Mouse (Mus musculus): ENCODE measurements around the gene Polr1d. TPM values are rescaled to one million over a fixed set of nuclear protein-coding genes. Genes with fewer than 3 reads are reported as not detected.

The Polr1d gene
- polyA plus RNA-seq, 1 experiment from 2014 or later = 132 TPM

GRCm38 (mm10) chr5:147073805-147074204, 3.0 kb upstream of the Polr1d start:
- Histone ChIP-seq H3K36me3 (ENCODE audit: control insufficient read depth, insufficient read depth, low read length) (no peaks in the 10 kb centered on the region), H3K27ac (replicated peaks; ENCODE audit: low read depth, low read length) (no peak overlapping the region), H3K27me3 (ENCODE audit: control insufficient read depth, insufficient read depth, low read length) (no peaks in the 10 kb centered on the region), H3K4me1 (ENCODE audit: control insufficient read depth, insufficient read depth, low read length) (0 out of 2 replicates have a peak, but pooled peaks cover 3% of the 10 kb centered on the region), H3K4me2 (ENCODE audit: low read depth, severe bottlenecking) (no peak overlapping the region), H3K9ac (ENCODE audit: low read length) (no peak overlapping the region), H3K9me3 (ENCODE audit: control insufficient read depth, low read length) (no peaks in the 10 kb centered on the region), H3K4me3 (ENCODE audit: low read depth, low read length) (no peak overlapping the region)
- ATAC-seq (ENCODE audit: insufficient number of reproducible peaks, low FRiP score, low TSS enrichment, low read depth) (no peak), DNase-seq (ENCODE audit: low spot score) (no peak)
- 90% methylated on average over 6 of the region's 6 CpGs for WGBS

DNA sequence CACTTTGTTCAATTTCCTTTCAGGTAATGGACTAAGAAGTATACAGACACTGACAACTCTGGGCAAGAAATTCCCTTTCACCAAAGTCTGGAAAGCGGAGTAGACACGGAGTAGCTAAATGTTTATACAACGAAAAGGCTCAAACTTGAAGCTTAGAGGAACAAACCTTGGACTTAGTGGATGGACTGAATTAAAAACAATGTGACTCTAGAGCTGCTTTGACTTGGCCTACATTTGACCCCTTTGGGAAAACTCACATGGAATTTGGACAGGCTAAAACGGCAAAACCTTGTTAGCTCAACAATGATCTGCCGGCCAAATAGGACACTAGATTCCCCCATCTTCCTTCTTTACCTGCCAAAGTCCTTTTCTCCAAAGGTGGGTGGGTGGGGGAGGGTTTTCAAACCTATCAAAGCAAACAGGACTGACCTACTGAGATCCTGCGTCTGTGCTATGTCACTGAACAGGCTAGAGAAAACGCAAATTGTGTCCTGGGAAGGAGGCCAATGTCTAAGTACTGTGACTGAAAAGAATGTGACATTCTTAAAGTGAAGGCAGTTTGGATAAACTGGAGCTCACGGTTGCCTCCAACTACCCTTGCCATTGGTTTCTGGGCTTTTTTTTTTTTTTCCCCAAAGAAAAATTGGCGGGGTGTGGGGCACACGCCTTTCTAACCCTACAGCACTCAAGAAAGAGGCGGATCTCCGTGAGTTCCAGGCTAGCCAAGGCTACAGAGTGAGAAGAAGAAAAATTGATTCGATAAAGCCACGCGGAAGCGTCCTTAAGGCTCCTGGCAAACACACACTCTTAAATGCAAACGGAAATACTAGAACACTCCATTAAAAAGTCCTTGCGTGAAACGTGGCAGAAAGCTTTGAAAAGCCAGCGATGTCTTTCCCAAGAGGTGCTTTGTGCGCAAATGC, 1.5 kb upstream of the Polr1d start:
- ATAC-seq (ENCODE audit: insufficient number of reproducible peaks, low FRiP score, low TSS enrichment, low read depth) = no peak
- WGBS = 18% methylated on average over 21 of the region's 21 CpGs

DNA sequence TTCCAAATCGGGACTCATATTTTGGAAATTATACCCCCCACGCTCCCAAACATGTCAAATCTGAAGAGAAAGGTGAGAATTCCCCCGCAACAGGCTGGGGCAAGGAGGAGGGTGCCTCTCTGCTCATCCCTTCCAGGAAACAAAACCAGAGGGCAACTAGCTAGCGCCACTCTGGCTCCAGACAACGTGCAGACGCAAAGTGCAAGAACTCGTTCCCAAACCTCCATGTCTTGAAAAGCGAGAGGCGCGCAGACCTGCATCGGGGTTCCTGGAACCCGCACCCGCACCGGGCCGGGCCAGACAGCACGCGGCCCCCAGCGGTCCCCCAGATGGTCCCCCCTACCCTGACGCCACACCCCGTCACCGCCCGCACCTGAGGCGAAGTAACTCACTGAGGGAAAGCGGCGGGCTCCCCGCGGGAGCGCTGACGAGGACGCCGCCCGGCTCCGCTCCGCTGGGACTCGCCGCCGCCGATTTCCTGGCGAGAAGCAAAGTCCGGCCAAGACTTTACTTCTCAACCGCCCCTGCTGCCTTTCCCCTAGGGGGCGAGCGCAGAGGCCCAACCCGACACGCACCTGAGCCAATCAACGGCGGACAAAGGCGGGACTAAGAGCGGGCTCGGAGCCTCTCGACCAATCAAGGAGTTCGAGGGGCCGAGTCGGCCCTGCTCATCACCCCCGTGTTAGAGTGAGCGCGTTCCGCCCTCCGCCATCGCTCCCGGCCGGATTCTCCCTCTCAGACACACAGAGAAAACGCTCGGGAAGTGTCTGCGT, 638 bp upstream of the Polr1d start, which contains the start of gene Lnx2:
TSS of gene Lnx2 (minus strand) at position 561 of the 773 bp plus-strand sequence.
- 0 out of 2 replicates have a peak, but pooled peaks cover 3% of the 10 kb centered on the region for H3K4me1 ChIP-seq (ENCODE audit: control insufficient read depth, insufficient read depth, low read length)
- H3K4me2 ChIP-seq (ENCODE audit: low read depth, severe bottlenecking) = peak within 1 kb of the TSS; percentile 85
- peak within 1 kb of the TSS; percentile 81 for H3K4me3 ChIP-seq (ENCODE audit: low read depth, low read length)
- peak within 1 kb of the TSS; percentile 76 for H3K27ac ChIP-seq (replicated peaks; ENCODE audit: low read depth, low read length)
- no peaks in the 10 kb centered on the region for H3K36me3 ChIP-seq (ENCODE audit: control insufficient read depth, insufficient read depth, low read length)
- ATAC-seq (ENCODE audit: insufficient number of reproducible peaks, low FRiP score, low TSS enrichment, low read depth) (peak; percentile 99), DNase-seq (ENCODE audit: low spot score) (peak; percentile 98)
- H3K9ac ChIP-seq (ENCODE audit: low read length) = peak within 1 kb of the TSS; percentile 76
- H3K9me3 ChIP-seq (ENCODE audit: control insufficient read depth, low read length) = no peaks in the 10 kb centered on the region
- no peaks in the 10 kb centered on the region for H3K27me3 ChIP-seq (ENCODE audit: control insufficient read depth, insufficient read depth, low read length)
- WGBS = under 1% methylated on average over 65 of the region's 65 CpGs

More for the DNA sequence above, 1.5 kb upstream of the Polr1d start:
- Histone ChIP-seq H3K9ac (ENCODE audit: low read length) (peak overlapping the region; percentile 76), H3K4me1 (ENCODE audit: control insufficient read depth, insufficient read depth, low read length) (0 out of 2 replicates have a peak, but pooled peaks cover 3% of the 10 kb centered on the region), H3K9me3 (ENCODE audit: control insufficient read depth, low read length) (no peaks in the 10 kb centered on the region), H3K27me3 (ENCODE audit: control insufficient read depth, insufficient read depth, low read length) (no peaks in the 10 kb centered on the region), H3K4me3 (ENCODE audit: low read depth, low read length) (peak overlapping the region; percentile 81), H3K4me2 (ENCODE audit: low read depth, severe bottlenecking) (peak overlapping the region; percentile 85), H3K27ac (replicated peaks; ENCODE audit: low read depth, low read length) (no peak overlapping the region), H3K36me3 (ENCODE audit: control insufficient read depth, insufficient read depth, low read length) (no peaks in the 10 kb centered on the region)
- peak; percentile 39 for DNase-seq (ENCODE audit: low spot score)

DNA sequence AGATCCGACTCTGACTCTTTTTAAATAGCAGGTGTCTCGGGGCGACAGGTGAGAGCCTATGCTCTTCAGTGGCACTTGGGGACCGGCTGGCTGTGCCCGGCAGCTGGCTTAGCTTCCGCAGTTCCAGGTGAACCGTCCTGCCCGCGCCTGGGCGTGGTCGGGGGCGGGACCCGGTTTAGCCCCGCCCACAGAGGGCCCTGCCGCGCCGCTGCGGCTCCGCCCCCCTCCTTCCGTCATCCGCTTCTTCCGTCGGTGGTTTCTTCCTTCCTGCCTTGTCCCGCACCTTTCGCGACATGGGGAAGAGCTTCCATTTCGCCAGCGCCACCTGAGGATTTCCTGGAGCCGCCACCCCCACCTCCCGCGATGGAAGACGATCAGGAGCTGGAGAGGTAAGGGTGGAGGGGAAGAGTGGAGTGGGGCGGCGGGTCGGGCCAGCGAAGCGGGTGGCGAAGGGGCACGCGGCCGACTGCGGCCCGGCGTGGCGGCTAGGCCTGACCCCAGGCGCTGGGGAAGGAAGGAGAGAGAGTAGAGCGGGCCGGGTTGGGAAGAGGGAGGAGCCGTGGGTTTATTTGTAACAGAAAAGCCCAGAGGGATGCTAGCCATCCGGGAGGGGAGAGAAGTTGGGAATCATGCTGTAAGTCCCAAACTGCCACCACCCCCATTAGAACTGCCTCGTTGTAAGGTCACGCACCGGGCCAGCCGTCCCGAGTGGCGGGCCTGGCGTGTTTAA, 620 bp downstream of the Polr1d start:
- peak; percentile 65 for ATAC-seq (ENCODE audit: insufficient number of reproducible peaks, low FRiP score, low TSS enrichment, low read depth)
- Histone ChIP-seq H3K9me3 (ENCODE audit: control insufficient read depth, low read length) (no peaks in the 10 kb centered on the region), H3K4me2 (ENCODE audit: low read depth, severe bottlenecking) (peak overlapping the region; percentile 85), H3K27ac (replicated peaks; ENCODE audit: low read depth, low read length) (no peak overlapping the region), H3K36me3 (ENCODE audit: control insufficient read depth, insufficient read depth, low read length) (no peaks in the 10 kb centered on the region), H3K9ac (ENCODE audit: low read length) (peak overlapping the region; percentile 72), H3K27me3 (ENCODE audit: control insufficient read depth, insufficient read depth, low read length) (no peaks in the 10 kb centered on the region), H3K4me1 (ENCODE audit: control insufficient read depth, insufficient read depth, low read length) (0 out of 2 replicates have a peak, but pooled peaks cover 3% of the 10 kb centered on the region), H3K4me3 (ENCODE audit: low read depth, low read length) (peak overlapping the region; percentile 81)
- DNase-seq (ENCODE audit: low spot score) = peak; percentile 93
- under 1% methylated on average over 57 of the region's 57 CpGs for WGBS

GRCm38 (mm10) chr5:147078110-147078900, 1.5 kb downstream of the Polr1d start:
- H3K27ac ChIP-seq (replicated peaks; ENCODE audit: low read depth, low read length) = no peak overlapping the region
- no peaks in the 10 kb centered on the region for H3K27me3 ChIP-seq (ENCODE audit: control insufficient read depth, insufficient read depth, low read length)
- 0 out of 2 replicates have a peak, but pooled peaks cover 3% of the 10 kb centered on the region for H3K4me1 ChIP-seq (ENCODE audit: control insufficient read depth, insufficient read depth, low read length)
- peak overlapping the region; percentile 72 for H3K9ac ChIP-seq (ENCODE audit: low read length)
- no peak for ATAC-seq (ENCODE audit: insufficient number of reproducible peaks, low FRiP score, low TSS enrichment, low read depth)
- peak overlapping the region; percentile 85 for H3K4me2 ChIP-seq (ENCODE audit: low read depth, severe bottlenecking)
- no peak for DNase-seq (ENCODE audit: low spot score)
- H3K9me3 ChIP-seq (ENCODE audit: control insufficient read depth, low read length) = no peaks in the 10 kb centered on the region
- WGBS = 72% methylated on average over 11 of the region's 11 CpGs
- H3K4me3 ChIP-seq (ENCODE audit: low read depth, low read length) = peak overlapping the region; percentile 81
- H3K36me3 ChIP-seq (ENCODE audit: control insufficient read depth, insufficient read depth, low read length) = no peaks in the 10 kb centered on the region

DNA sequence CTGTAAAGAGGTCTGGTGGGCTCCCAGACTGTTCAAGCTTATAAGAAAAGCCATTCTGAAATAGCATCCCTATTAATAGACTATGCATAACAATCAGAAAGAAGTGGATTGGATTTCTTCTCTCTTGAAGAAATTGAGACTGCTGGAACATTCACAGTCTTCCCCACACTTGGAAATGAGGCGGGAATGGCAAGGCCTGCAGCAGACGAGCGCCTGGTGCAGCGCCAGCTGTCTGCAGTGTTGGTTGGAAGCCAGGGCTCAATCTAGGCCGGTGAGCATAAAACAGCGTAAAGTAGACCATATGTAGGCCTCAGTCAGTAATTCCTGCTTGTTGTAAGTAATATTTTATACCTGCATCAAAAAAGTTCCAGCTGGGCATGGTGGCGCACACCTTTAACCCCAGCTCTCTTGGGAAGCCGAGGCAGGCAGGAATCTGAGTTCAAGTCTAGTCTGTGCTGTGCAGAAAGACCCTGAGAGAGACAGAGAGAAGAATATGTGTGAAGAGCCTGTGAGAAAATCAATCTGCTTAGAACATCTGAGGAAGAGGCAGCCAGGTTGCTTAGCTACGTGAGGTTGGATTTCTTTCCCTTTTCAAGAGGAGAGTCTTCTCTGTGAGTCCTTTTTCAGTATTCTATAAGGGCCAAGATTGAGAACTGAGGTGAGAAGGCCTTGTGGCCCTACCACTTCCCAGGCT, 8.5 kb downstream of the Polr1d start:
- Histone ChIP-seq H3K9ac (ENCODE audit: low read length) (no peak overlapping the region), H3K36me3 (ENCODE audit: control insufficient read depth, insufficient read depth, low read length) (peaks cover 5% of the 10 kb centered on the region), H3K9me3 (ENCODE audit: control insufficient read depth, low read length) (no peaks in the 10 kb centered on the region), H3K4me2 (ENCODE audit: low read depth, severe bottlenecking) (no peak overlapping the region), H3K4me3 (ENCODE audit: low read depth, low read length) (no peak overlapping the region), H3K4me1 (ENCODE audit: control insufficient read depth, insufficient read depth, low read length) (no peaks in the 10 kb centered on the region), H3K27ac (replicated peaks; ENCODE audit: low read depth, low read length) (no peak overlapping the region), H3K27me3 (ENCODE audit: control insufficient read depth, insufficient read depth, low read length) (no peaks in the 10 kb centered on the region)
- 93% methylated on average over 9 of the region's 9 CpGs for WGBS
- DNase-seq (ENCODE audit: low spot score) = no peak
- no peak for ATAC-seq (ENCODE audit: insufficient number of reproducible peaks, low FRiP score, low TSS enrichment, low read depth)

DNA sequence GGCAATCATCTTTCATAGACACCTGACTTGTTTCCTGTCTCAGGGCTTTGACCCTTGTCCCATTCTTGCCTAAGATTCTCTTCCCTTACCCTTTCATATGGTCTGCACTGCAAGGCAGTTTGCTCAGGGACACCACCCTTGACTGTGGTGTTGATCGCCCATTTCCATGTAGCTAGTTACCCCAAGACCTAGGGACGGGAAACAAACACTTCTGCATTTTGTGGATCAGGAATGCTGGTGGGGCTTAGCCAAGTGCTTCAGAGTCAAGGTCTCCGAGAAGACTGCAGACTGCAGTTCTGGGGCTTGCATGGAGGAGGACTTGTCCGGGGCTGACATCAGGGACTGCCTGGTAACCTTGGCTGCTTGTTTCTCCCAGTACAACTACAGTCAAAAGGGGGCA, 10.0 kb downstream of the Polr1d start:
- 91% methylated on average over 4 of the region's 4 CpGs for WGBS
- Histone ChIP-seq H3K4me1 (ENCODE audit: control insufficient read depth, insufficient read depth, low read length) (no peaks in the 10 kb centered on the region), H3K27me3 (ENCODE audit: control insufficient read depth, insufficient read depth, low read length) (no peaks in the 10 kb centered on the region), H3K36me3 (ENCODE audit: control insufficient read depth, insufficient read depth, low read length) (peaks cover 5% of the 10 kb centered on the region), H3K4me3 (ENCODE audit: low read depth, low read length) (no peak overlapping the region), H3K4me2 (ENCODE audit: low read depth, severe bottlenecking) (no peak overlapping the region), H3K9ac (ENCODE audit: low read length) (no peak overlapping the region), H3K27ac (replicated peaks; ENCODE audit: low read depth, low read length) (no peak overlapping the region), H3K9me3 (ENCODE audit: control insufficient read depth, low read length) (no peaks in the 10 kb centered on the region)
- no peak for ATAC-seq (ENCODE audit: insufficient number of reproducible peaks, low FRiP score, low TSS enrichment, low read depth)
- no peak for DNase-seq (ENCODE audit: low spot score)
